ENCODE assay signal across 8 mouse cellular contexts in the genomic region with DNA sequence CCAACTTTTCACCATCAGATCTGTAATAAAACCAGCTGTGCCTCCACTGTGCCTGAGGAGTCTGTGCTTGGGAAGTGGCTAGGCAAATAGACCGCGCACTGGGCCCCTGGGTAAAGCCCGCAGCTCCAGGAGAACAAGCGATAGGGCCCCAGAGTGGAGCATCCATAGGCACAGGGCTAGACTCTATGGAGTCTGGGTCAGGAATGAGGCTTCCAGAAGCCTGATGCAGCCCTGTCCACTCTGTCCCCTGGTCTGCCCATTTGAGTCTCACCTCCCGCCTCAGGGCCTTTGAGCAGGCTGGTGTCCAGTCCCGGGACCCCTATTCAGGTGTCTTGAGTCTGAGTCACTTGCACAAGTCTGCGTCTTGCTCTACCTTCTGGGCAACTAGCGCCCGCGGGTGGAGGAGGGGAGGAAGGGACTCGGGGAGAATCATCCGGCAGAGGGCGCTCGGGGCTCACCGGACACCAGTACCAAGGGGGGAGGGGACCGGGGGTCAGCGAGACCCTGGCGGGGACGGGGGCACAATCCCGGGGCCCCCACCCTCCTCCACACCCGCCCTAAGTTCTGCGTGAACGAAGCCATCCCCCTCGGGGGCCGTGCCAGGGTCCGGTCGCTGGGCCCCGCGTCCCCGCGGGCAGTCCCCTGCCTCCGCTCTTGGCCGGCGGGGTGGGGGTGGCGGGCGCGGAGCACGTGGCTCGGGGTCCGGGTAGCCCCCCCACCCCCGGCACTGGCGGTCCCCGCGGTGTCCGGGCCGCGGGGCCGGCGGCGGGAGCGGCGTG. TPM values are rescaled to one million over a fixed set of nuclear protein-coding genes. Genes with fewer than 3 reads are reported as not detected.
DNase-seq lines count a peak whose midpoint lies in the region; ATAC-seq lines count a peak whose summit lies in the region.

Gene Necab2 (plus strand): TSS at position 509 of the 779 bp plus-strand sequence.

- WGBS in midbrain, embryonic 11.5 days = 2% methylated on average over 32 of the region's 52 CpGs

- intact Hi-C loops in left cerebral cortex, postnatal 4 days (cut with DNase I) = loop anchor here (5.0 to 10.0 kb wide), 3 partner anchors 56 to 158 kb away; partner anchors contain the start of genes Slc38a8 and Taf1c

- peaks cover 10% of the 10 kb centered on the region for H3K27me3 ChIP-seq in midbrain, embryonic 11.5 days (ENCODE audit: control insufficient read depth, insufficient read depth, low read length)

- H3K9me3 ChIP-seq in midbrain, embryonic 11.5 days (ENCODE audit: control insufficient read depth, low read length) = no peaks in the 10 kb centered on the region

- peak within 1 kb of the TSS; percentile 78 for H3K9ac ChIP-seq in midbrain, embryonic 11.5 days (ENCODE audit: low read length)

- DNase-seq in adrenal gland, adult 18-20 months (ENCODE audit: low spot score in 2 of 2) = peak; percentile 90
- peak; percentile 94 for DNase-seq in embryo, embryonic 10.5 days (ENCODE audit: low spot score)
- DNase-seq in gastrocnemius, postnatal 4 days (ENCODE audit: low spot score in 2 of 2) = peak; percentile 77 to 84
- DNase-seq in kidney, adult 11 months = peak; percentile 80
- peak; percentile 95 for DNase-seq in left cerebral cortex, postnatal 4 days
- peak; percentile 99 for DNase-seq in midbrain, embryonic 11.5 days (ENCODE audit: low spot score, missing footprints)
- DNase-seq in spleen, adult 12 weeks (ENCODE audit: low spot score) = peak; percentile 42

- no peak within 1 kb of the TSS for H3K27ac ChIP-seq in midbrain, embryonic 11.5 days (ENCODE audit: low read depth, low read length)

- H3K36me3 ChIP-seq in midbrain, embryonic 11.5 days (ENCODE audit: control insufficient read depth, insufficient read depth, low read length) = no peaks in the 10 kb centered on the region

- H3K4me1 ChIP-seq in midbrain, embryonic 11.5 days (ENCODE audit: control insufficient read depth, insufficient read depth, low read length) = peaks cover 7% of the 10 kb centered on the region; the same call in 1 of the 2 replicates

- H3K4me2 ChIP-seq in midbrain, embryonic 11.5 days = peak within 1 kb of the TSS; percentile 90

- ATAC-seq in midbrain, embryonic 11.5 days (ENCODE audit: low FRiP score) = peak; percentile 72
- ATAC-seq in erythroid progenitor cell, adult 5-6 weeks (replicated peaks; ENCODE audit: low FRiP score, poor library complexity, severe bottlenecking) = no peak

- H3K4me3 ChIP-seq in midbrain, embryonic 11.5 days (ENCODE audit: low read depth, low read length) = peak within 1 kb of the TSS; percentile 59

RNA-seq across cellular contexts. Expression of gene Necab2, which starts in this region (rescaled TPM):
- 1 to 10 TPM; 6.2 to 8.6 TPM for total RNA-seq in adrenal gland, adult 18-20 months (2021)
- under 1 TPM; 0.59 to 0.78 TPM for total RNA-seq in gastrocnemius, postnatal 4 days (2021)
- total RNA-seq in left cerebral cortex, postnatal 4 days (2021) = 10 to 100 TPM; 35.9 to 48.5 TPM
- polyA plus RNA-seq in midbrain, embryonic 11.5 days (2014; fragmentation: Nextera tagmentation; extraction: Ambion mirVana) = 18.9 and 20.3 TPM in 2 replicates
- not detected in 2 replicates for total RNA-seq in erythroid progenitor cell, adult 5-6 weeks (2015; ENCODE audit: low replicate concordance)
- not detected in 2 replicates for total RNA-seq in erythroid progenitor cell, adult 5-6 weeks (2017; ENCODE audit: low replicate concordance)

Comparison
In these comparisons a context has a peak if more than half of its experiments do, and no peak if none do; other contexts are left out.
1. RNA of gene Necab2 (total RNA-seq): 35.9 to 48.5 TPM in left cerebral cortex, postnatal 4 days and 6.2 to 8.6 TPM in adrenal gland, adult 18-20 months; 0.59 to 0.78 TPM in gastrocnemius, postnatal 4 days and not detected in erythroid progenitor cell, adult 5-6 weeks; every median in the first group is over 4 times any median in the second.
2. Peak in DNase-seq in gastrocnemius, postnatal 4 days; RNA of the gene not detected or under 1 TPM.
3. DNase-seq: peak in every context shown above with its lines; median percentile 99 in midbrain, embryonic 11.5 days; 95 in left cerebral cortex, postnatal 4 days; 94 in embryo, embryonic 10.5 days; 90 in adrenal gland, adult 18-20 months; 80 in gastrocnemius, postnatal 4 days; 80 in kidney, adult 11 months; 42 in spleen, adult 12 weeks.